Mouse (Mus musculus) CH12.LX (cell line): ENCODE results near the gene Lair1. TPM values are rescaled to one million over a fixed set of nuclear protein-coding genes. Genes with fewer than 3 reads are reported as not detected.

Source experiments
- DNase-seq: peaks from one replicate; pipeline ENCODE4 v3.0.0-alpha.2; 2013; ENCODE audit errors: extremely low read depth
- H3K27ac ChIP-seq: 2 replicates; pipeline ENCODE4 v1.5.1; 2012; ENCODE audit warnings: low read depth, mild to moderate bottlenecking, control low read depth, moderate library complexity; ENCODE audit not compliant: insufficient read depth
- H3K27me3 ChIP-seq: replicated peaks from 2 replicates; pipeline ENCODE3; 2012; ENCODE audit warnings: inconsistent platforms
- H3K36me3 ChIP-seq, 2 experiments: replicated peaks in 1 of 2; 2 replicates each; pipeline versions ENCODE3 to v1.6.1; 2012; ENCODE audit warnings: inconsistent platforms in 1 of 2, low read length in 1 of 2, mild to moderate bottlenecking in 1 of 2, mixed read lengths in 1 of 2, moderate library complexity in 1 of 2; ENCODE audit not compliant: control insufficient read depth in 1 of 2, insufficient read depth in 1 of 2
- H3K4me1 ChIP-seq, 2 experiments: 2 replicates each; pipeline ENCODE4 v1.6.1; 2012; ENCODE audit warnings: inconsistent platforms in 1 of 2, moderate library complexity in 1 of 2; ENCODE audit not compliant: insufficient read depth in 2 of 2, control insufficient read depth in 1 of 2
- H3K4me2 ChIP-seq: 2 replicates; pipeline ENCODE4 v1.6.1; 2012; ENCODE audit warnings: low read depth, mild to moderate bottlenecking, control low read depth; ENCODE audit not compliant: poor library complexity, insufficient read depth, severe bottlenecking
- H3K4me3 ChIP-seq, 3 experiments: fragments of 150-350 bp in 1 of 3; sonication (generic) in 1 of 3; replicated peaks in 1 of 3; 2 replicates each; pipeline versions ENCODE3 to v1.5.1; 2011 to 2012; ENCODE audit warnings: low read depth in 2 of 3, low read length in 2 of 3, mild to moderate bottlenecking in 2 of 3, moderate library complexity in 2 of 3, control low read depth in 1 of 3, improper control_type of control experiment in 1 of 3, inconsistent platforms in 1 of 3, mixed read lengths in 1 of 3; ENCODE audit not compliant: poor library complexity in 1 of 3
- H3K79me2 ChIP-seq: replicated peaks from 2 replicates; pipeline ENCODE4 v1.6.1; 2012; ENCODE audit warnings: mild to moderate bottlenecking, moderate library complexity; ENCODE audit not compliant: control insufficient read depth, poor library complexity, insufficient read depth, severe bottlenecking; ENCODE audit errors: extremely low read depth
- H3K9ac ChIP-seq: 2 replicates; pipeline ENCODE4 v1.6.1; 2012; ENCODE audit warnings: low read depth, mild to moderate bottlenecking, control low read depth, moderate library complexity; ENCODE audit not compliant: insufficient read depth
- H3K9me3 ChIP-seq: replicated peaks from 2 replicates; pipeline ENCODE3; 2012; ENCODE audit warnings: low read length, inconsistent platforms, mixed read lengths
- BHLHE40 ChIP-seq: IDR thresholded peaks from 2 replicates; pipeline ENCODE4 v1.6.1; 2011; ENCODE audit warnings: mild to moderate bottlenecking, low read depth, low read length, improper control_type of control experiment
- CHD1 ChIP-seq: IDR thresholded peaks from 2 replicates; pipeline ENCODE4 v1.6.1; 2012; ENCODE audit warnings: low read depth, low read length, improper control_type of control experiment, inconsistent platforms
- CTCF ChIP-seq, 2 experiments: IDR thresholded peaks in 1 of 2; conservative IDR thresholded peaks in 1 of 2; 2 replicates each; pipeline ENCODE4 v1.5.1; 2011 to 2012; ENCODE audit warnings: low read depth in 2 of 2, low read length in 2 of 2, improper control_type of control experiment in 1 of 2, inconsistent platforms in 1 of 2, mild to moderate bottlenecking in 1 of 2, moderate library complexity in 1 of 2
- E2F4 ChIP-seq: IDR thresholded peaks from 2 replicates; pipeline ENCODE4 v1.6.1; 2011; ENCODE audit warnings: low read depth, low read length, improper control_type of control experiment; ENCODE audit not compliant: insufficient replicate concordance
- ELF1 ChIP-seq: IDR thresholded peaks from 2 replicates; pipeline ENCODE4 v1.6.1; 2014; ENCODE audit warnings: low read depth, mild to moderate bottlenecking, inconsistent platforms, low read length, improper control_type of control experiment
- EP300 ChIP-seq: IDR thresholded peaks from 2 replicates; pipeline ENCODE4 v1.6.1; 2011; ENCODE audit warnings: low read length, improper control_type of control experiment
- GABPA ChIP-seq: IDR thresholded peaks from 2 replicates; pipeline ENCODE4 v1.6.1; 2012; ENCODE audit warnings: low read depth, low read length, improper control_type of control experiment, inconsistent platforms; ENCODE audit not compliant: insufficient replicate concordance
- HCFC1 ChIP-seq: IDR thresholded peaks from 2 replicates; pipeline ENCODE4 v1.6.1; 2012; ENCODE audit warnings: low read depth, mild to moderate bottlenecking, inconsistent platforms, low read length, improper control_type of control experiment
- IRF4 ChIP-seq: IDR thresholded peaks from 2 replicates; pipeline ENCODE4 v1.6.1; 2014; ENCODE audit warnings: low read depth, mild to moderate bottlenecking, inconsistent platforms, low read length, improper control_type of control experiment
- JUN ChIP-seq: IDR thresholded peaks from 2 replicates; pipeline ENCODE4 v1.6.1; 2011; ENCODE audit warnings: low read depth, mild to moderate bottlenecking, low read length, improper control_type of control experiment, moderate library complexity; ENCODE audit not compliant: insufficient read depth
- JUND ChIP-seq: conservative IDR thresholded peaks from 2 replicates; pipeline ENCODE4 v1.6.1; 2011; ENCODE audit warnings: low read depth, low read length, improper control_type of control experiment
- KAT2A ChIP-seq: IDR thresholded peaks from 2 replicates; pipeline ENCODE4 v1.6.1; 2012; ENCODE audit warnings: low read length, improper control_type of control experiment, inconsistent platforms; ENCODE audit not compliant: insufficient replicate concordance
- MAFK ChIP-seq: IDR thresholded peaks from 2 replicates; pipeline ENCODE4 v1.6.1; 2011; ENCODE audit warnings: low read length, improper control_type of control experiment; ENCODE audit not compliant: insufficient replicate concordance
- MAX ChIP-seq: IDR thresholded peaks from 2 replicates; pipeline ENCODE4 v1.6.1; 2011; ENCODE audit warnings: low read length, improper control_type of control experiment
- MAZ ChIP-seq: IDR thresholded peaks from 2 replicates; pipeline ENCODE4 v1.6.1; 2012; ENCODE audit warnings: low read depth, mild to moderate bottlenecking, inconsistent platforms, low read length, improper control_type of control experiment, moderate library complexity
- MEF2A ChIP-seq: IDR thresholded peaks from 2 replicates; pipeline ENCODE4 v1.6.1; 2014; ENCODE audit warnings: low read depth, mild to moderate bottlenecking, inconsistent platforms, low read length, improper control_type of control experiment, borderline replicate concordance
- MYC ChIP-seq: IDR thresholded peaks from 2 replicates; pipeline ENCODE4 v1.6.1; 2011; ENCODE audit warnings: low read depth, mild to moderate bottlenecking, improper control_type of control experiment, low read length
- NELFE ChIP-seq: IDR thresholded peaks from 2 replicates; pipeline ENCODE4 v1.6.1; 2011; ENCODE audit warnings: low read depth, low read length, improper control_type of control experiment
- NRF1 ChIP-seq: IDR thresholded peaks from 2 replicates; pipeline ENCODE4 v1.6.1; 2014; ENCODE audit warnings: low read depth, mild to moderate bottlenecking, inconsistent platforms, low read length, improper control_type of control experiment, moderate library complexity
- PAX5 ChIP-seq: IDR thresholded peaks from 2 replicates; pipeline ENCODE4 v1.6.1; 2012; ENCODE audit warnings: low read length, inconsistent platforms, mixed read lengths
- POLR2A ChIP-seq: IDR thresholded peaks from 2 replicates; pipeline ENCODE4 v1.6.1; 2011; ENCODE audit warnings: low read depth, mild to moderate bottlenecking, improper control_type of control experiment, low read length
- POLR2AphosphoS2 ChIP-seq: IDR thresholded peaks from 2 replicates; pipeline ENCODE4 v1.6.1; 2011; ENCODE audit warnings: low read depth, low read length, improper control_type of control experiment
- RAD21 ChIP-seq: IDR thresholded peaks from 2 replicates; pipeline ENCODE4 v1.6.1; 2011; ENCODE audit warnings: low read depth, mild to moderate bottlenecking, low read length, improper control_type of control experiment, moderate library complexity
- SIN3A ChIP-seq: IDR thresholded peaks from 2 replicates; pipeline ENCODE4 v1.6.1; 2012; ENCODE audit warnings: low read length, improper control_type of control experiment, inconsistent platforms
- SMC3 ChIP-seq: IDR thresholded peaks from 2 replicates; pipeline ENCODE4 v1.6.1; 2011; ENCODE audit warnings: low read depth, low read length, improper control_type of control experiment
- TBP ChIP-seq: conservative IDR thresholded peaks from 2 replicates; pipeline ENCODE4 v1.6.1; 2011; ENCODE audit warnings: low read depth, low read length, improper control_type of control experiment
- TCF12 ChIP-seq: IDR thresholded peaks from 2 replicates; pipeline ENCODE4 v1.6.1; 2014; ENCODE audit warnings: low read depth, mild to moderate bottlenecking, inconsistent platforms, low read length, improper control_type of control experiment
- UBTF ChIP-seq: IDR thresholded peaks from 2 replicates; pipeline ENCODE4 v1.6.1; 2012; ENCODE audit warnings: low read depth, mild to moderate bottlenecking, inconsistent platforms, low read length, improper control_type of control experiment, moderate library complexity
- USF1 ChIP-seq: IDR thresholded peaks from 2 replicates; pipeline ENCODE4 v1.6.1; 2014; ENCODE audit warnings: low read depth, mild to moderate bottlenecking, inconsistent platforms, low read length, improper control_type of control experiment
- USF2 ChIP-seq: conservative IDR thresholded peaks from 2 replicates; pipeline ENCODE4 v1.6.1; 2011; ENCODE audit warnings: low read depth, low read length, improper control_type of control experiment
- ZC3H11A ChIP-seq: IDR thresholded peaks from 2 replicates; pipeline ENCODE4 v1.6.1; 2012; ENCODE audit warnings: low read depth, mild to moderate bottlenecking, inconsistent platforms, low read length, improper control_type of control experiment
- ZMIZ1 ChIP-seq: IDR thresholded peaks from 2 replicates; pipeline ENCODE4 v1.6.1; 2012; ENCODE audit warnings: low read depth, mild to moderate bottlenecking, inconsistent platforms, low read length, improper control_type of control experiment
- ZNF384 ChIP-seq: IDR thresholded peaks from 2 replicates; pipeline ENCODE4 v1.6.1; 2012; ENCODE audit warnings: low read depth, low read length, improper control_type of control experiment, inconsistent platforms
- dilution Hi-C: fragments of 300-500 bp; cut with MboI; formaldehyde crosslinking; loops from 2 replicates; pipeline ENCODE4 v1.14.3; 2020; ENCODE audit warnings: low sequenced_read_pairs; ENCODE audit not compliant: extremely low pct_unique_long_range_greater_than_20kb, extremely low pct_ligation_motif_present
- in situ Hi-C: fragments of 300-500 bp; cut with MboI; formaldehyde crosslinking; loops from 3 replicates; pipeline ENCODE4 v1.14.3; 2019; ENCODE audit warnings: low sequenced_read_pairs, low pct_ligation_motif_present, low pct_unique_long_range_greater_than_20kb, mixed read lengths
- polyA plus RNA-seq: library from polyadenylated mRNA; unstranded; fragments of >175 nt; gene quantifications from 2 replicates; pipeline ENCODE4 v1.2.1, GENCODE M21; 2012; ENCODE audit warnings: low read depth; ENCODE audit not compliant: insufficient read length
- total RNA-seq, 2 experiments: library from RNA; depleted of rRNA; stranded (reverse); fragments of 300-350 nt in 1 of 2; fragments of >200 nt in 1 of 2; gene quantifications; 2 replicates each; pipeline ENCODE4 v1.2.3; 2012 to 2014

Lair1 gene
- total and polyA plus RNA-seq, 3 experiments, result 0.21 to 4.6 (median 3.1) TPM

GRCm38 (mm10) chr7:4081706-4082105 lies 18.7 kb upstream of the Lair1 start:
- no peak overlapping the region for H3K27ac ChIP-seq
- dilution Hi-C loops, result no loop called here
- TF ChIP-seq PAX5 (no peak), TCF12 (no peak), RAD21 (no peak), USF2 (no peak), MAFK (no peak), SMC3 (no peak), ELF1 (no peak), BHLHE40 (no peak), KAT2A (no peak)
- in situ Hi-C loops, result no loop called here
- H3K9me3 ChIP-seq, result no peaks in the 10 kb centered on the region
- no peaks in the 10 kb centered on the region for H3K79me2 ChIP-seq
- no peak overlapping the region for H3K9ac ChIP-seq
- peaks cover 18 to 68% of the 10 kb centered on the region in 2 experiments for H3K4me1 ChIP-seq
- H3K36me3 ChIP-seq, result no peaks in the 10 kb centered on the region
- DNase-seq, result no peak
- no peak overlapping the region for H3K4me2 ChIP-seq
- no peaks in the 10 kb centered on the region for H3K27me3 ChIP-seq
- no peak overlapping the region for H3K4me3 ChIP-seq

GRCm38 (mm10) chr7:4080552-4080951 lies 17.5 kb upstream of the Lair1 start:
- H3K4me2 ChIP-seq, result no peak overlapping the region
- H3K9ac ChIP-seq, result no peak overlapping the region
- H3K9me3 ChIP-seq, result no peaks in the 10 kb centered on the region
- in situ Hi-C loops (no loop called here), dilution Hi-C loops (no loop called here)
- H3K79me2 ChIP-seq, result no peaks in the 10 kb centered on the region
- H3K4me3 ChIP-seq, result no peak overlapping the region
- H3K27me3 ChIP-seq, result no peaks in the 10 kb centered on the region
- H3K27ac ChIP-seq, result no peak overlapping the region
- DNase-seq, result peak; percentile 65
- H3K4me1 ChIP-seq, result peaks cover 16 to 68% of the 10 kb centered on the region in 2 experiments
- no peaks in the 10 kb centered on the region for H3K36me3 ChIP-seq
- TF ChIP-seq CHD1 (no peak), POLR2AphosphoS2 (no peak), MAZ (no peak), BHLHE40 (peak; percentile 55), TBP (no peak), PAX5 (no peak), USF1 (no peak), HCFC1 (no peak), EP300 (peak; percentile 87), MEF2A (peak; percentile 43; the same call in 1 of the 2 replicates), TCF12 (peak; percentile 35; the same call in 1 of the 2 replicates), USF2 (no peak), ZNF384 (peak; percentile 73), RAD21 (no peak), GABPA (no peak), NRF1 (no peak), E2F4 (no peak), SMC3 (no peak), NELFE (no peak), ELF1 (no peak), MYC (no peak), ZMIZ1 (no peak), UBTF (no peak), SIN3A (no peak), POLR2A (no peak), ZC3H11A (no peak), IRF4 (peak; percentile 65), JUN (peak; percentile 60), MAFK (peak; percentile 84), CTCF (conservative IDR thresholded peaks at IDR 0.05 in 1 of 2, IDR thresholded peaks at IDR 0.05 in 1 of 2; ENCODE audit: low read depth in 2 of 2, low read length in 2 of 2) (no peak), MAX (no peak), JUND (peak; percentile 66)
